Comparison of ENCODE assay signal across 8 mouse cellular contexts in the genomic region with DNA sequence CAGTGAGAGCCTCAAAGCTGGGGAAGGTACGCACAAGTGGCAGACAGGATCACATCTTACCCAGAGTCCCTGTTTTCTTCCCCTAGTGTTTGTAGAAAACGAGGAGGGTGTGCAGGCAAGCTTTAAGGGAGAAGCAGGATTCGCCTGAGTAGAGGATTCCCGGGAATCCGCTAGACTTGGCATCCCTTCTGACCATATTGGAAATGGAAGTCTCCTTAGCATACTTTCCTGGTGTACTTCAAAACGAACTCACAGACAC. TPM values are rescaled to one million over a fixed set of nuclear protein-coding genes. Genes with fewer than 3 reads are reported as not detected.
DNase-seq lines count a peak whose midpoint lies in the region; ATAC-seq and TF ChIP-seq lines count a peak whose summit lies in the region.

No protein-coding gene starts in this region.

- no peaks in the 10 kb centered on the region for H3K27me3 ChIP-seq in cerebellum, adult 2 months (ENCODE audit: control insufficient read depth, insufficient read depth, low read length)
- no peaks in the 10 kb centered on the region for H3K27me3 ChIP-seq in spleen, adult 2 months (ENCODE audit: control insufficient read depth, insufficient read depth, low read length)
- no peaks in the 10 kb centered on the region for H3K27me3 ChIP-seq in limb, embryonic 15.5 days
- no peaks in the 10 kb centered on the region for H3K27me3 ChIP-seq in stomach, postnatal 0 days (ENCODE audit: control insufficient read depth, insufficient read depth, low read length)

- H3K4me2 ChIP-seq in limb, embryonic 15.5 days: peak overlapping the region; percentile 63
- peak overlapping the region; percentile 66 for H3K4me2 ChIP-seq in stomach, postnatal 0 days (replicated peaks; ENCODE audit: low read depth)

- peak overlapping the region; percentile 61 for H3K9ac ChIP-seq in limb, embryonic 15.5 days
- H3K9ac ChIP-seq in stomach, postnatal 0 days (ENCODE audit: low read length): peak overlapping the region; percentile 79

- H3K4me3 ChIP-seq in cerebellum, adult 2 months (replicated peaks; ENCODE audit: insufficient read depth, low read depth, low read length): peak overlapping the region; percentile 67
- peak overlapping the region; percentile 76 for H3K4me3 ChIP-seq in spleen, adult 2 months (ENCODE audit: extremely low read depth, insufficient read depth, insufficient read length)
- H3K4me3 ChIP-seq in limb, embryonic 15.5 days: peak overlapping the region; percentile 83
- H3K4me3 ChIP-seq in stomach, postnatal 0 days (ENCODE audit: low read depth, low read length): peak overlapping the region; percentile 81

- no peak for TF ChIP-seq EP300 in stomach, postnatal 0 days (optimal IDR thresholded peaks at IDR 0.05)

- H3K4me1 ChIP-seq in cerebellum, adult 2 months (ENCODE audit: control insufficient read depth, insufficient read depth, low read length): no peaks in the 10 kb centered on the region
- H3K4me1 ChIP-seq in spleen, adult 2 months (ENCODE audit: control insufficient read depth, insufficient read depth, insufficient read length): peaks cover 3% of the 10 kb centered on the region; the same call in 1 of the 2 replicates
- H3K4me1 ChIP-seq in limb, embryonic 15.5 days: peaks cover 10% of the 10 kb centered on the region; the same call in 1 of the 2 replicates
- H3K4me1 ChIP-seq in stomach, postnatal 0 days (replicated peaks; ENCODE audit: control insufficient read depth, insufficient read depth): no peaks in the 10 kb centered on the region

- 2% methylated on average over 6 of the region's 6 CpGs for WGBS in cerebellum, adult 2 months
- 13% methylated on average over 6 of the region's 6 CpGs for WGBS in spleen, adult 2 months
- 9% methylated on average over 6 of the region's 6 CpGs for WGBS in limb, embryonic 15.5 days
- WGBS in stomach, postnatal 0 days: 10% methylated on average over 6 of the region's 6 CpGs

- no peaks in the 10 kb centered on the region for H3K9me3 ChIP-seq in limb, embryonic 15.5 days
- H3K9me3 ChIP-seq in stomach, postnatal 0 days (ENCODE audit: control insufficient read depth, low read length): no peaks in the 10 kb centered on the region

- no peak for TF ChIP-seq POLR2A in cerebellum, adult 2 months (IDR thresholded peaks at IDR 0.05; ENCODE audit: borderline replicate concordance, insufficient read depth, low read length)
- no peak for TF ChIP-seq POLR2A in spleen, adult 2 months (IDR thresholded peaks at IDR 0.05; ENCODE audit: low read depth, low read length)

- DNase-seq in cerebellum, adult 2 months: no peak
- DNase-seq in cerebellum, postnatal 25 days: no peak
- DNase-seq in spleen, adult 2 months (ENCODE audit: low read depth in 1 of 2, low spot score in 2 of 2): no peak
- DNase-seq in spleen, postnatal 14 days (ENCODE audit: low spot score in 2 of 2): no peak
- no peak for DNase-seq in stomach, postnatal 0 days (ENCODE audit: low spot score)
- no peak for DNase-seq in spleen, postnatal 10 days (ENCODE audit: low spot score in 2 of 2)
- DNase-seq in gastrocnemius, postnatal 4 days (ENCODE audit: low spot score in 2 of 2): no peak

- no peak for TF ChIP-seq CTCF in cerebellum, adult 2 months (IDR thresholded peaks at IDR 0.05; ENCODE audit: borderline replicate concordance, insufficient read depth, low read depth, low read length)
- TF ChIP-seq CTCF in spleen, adult 2 months (IDR thresholded peaks at IDR 0.05; ENCODE audit: extremely low read depth, insufficient read depth, insufficient read length, insufficient replicate concordance): no peak
- no peak for TF ChIP-seq CTCF in stomach, postnatal 0 days (IDR thresholded peaks at IDR 0.05; ENCODE audit: low read depth)

- no peak for ATAC-seq in limb, embryonic 15.5 days (ENCODE audit: insufficient number of reproducible peaks, low FRiP score, low TSS enrichment, low read depth)
- no peak for ATAC-seq in stomach, postnatal 0 days (ENCODE audit: low FRiP score, low TSS enrichment)

- H3K36me3 ChIP-seq in spleen, adult 2 months (ENCODE audit: control insufficient read depth, insufficient read depth, low read length): peaks cover 7% of the 10 kb centered on the region
- peaks cover 22% of the 10 kb centered on the region for H3K36me3 ChIP-seq in limb, embryonic 15.5 days
- H3K36me3 ChIP-seq in stomach, postnatal 0 days (ENCODE audit: control insufficient read depth, insufficient read depth, low read length): no peaks in the 10 kb centered on the region

- peak overlapping the region; percentile 95 for H3K27ac ChIP-seq in cerebellum, adult 2 months (ENCODE audit: insufficient read depth, low read length)
- H3K27ac ChIP-seq in spleen, adult 2 months (ENCODE audit: insufficient read depth, low read length): peak overlapping the region; percentile 82
- peak overlapping the region; percentile 83 for H3K27ac ChIP-seq in limb, embryonic 15.5 days
- peak overlapping the region; percentile 90 for H3K27ac ChIP-seq in stomach, postnatal 0 days (replicated peaks)

RNA-seq across cellular contexts. Expression of a gene that starts 0.6 kb away (rescaled TPM):
- polyA plus RNA-seq in cerebellum, adult 2 months (2012; rRNA removed): 67.3 and 71.2 TPM in 2 replicates
- 0.82 and 0.97 TPM in 2 replicates for polyA plus RNA-seq in spleen, adult 2 months (2012; rRNA removed)
- polyA plus RNA-seq in limb, embryonic 15.5 days (2015; fragmentation: Nextera tagmentation; extraction: Ambion mirVana): 50.5 and 51.4 TPM in 2 replicates
- polyA plus RNA-seq in stomach, postnatal 0 days (2015; fragmentation: Nextera tagmentation; extraction: Ambion mirVana): 79.1 and 84.4 TPM in 2 replicates
- 10 to 100 TPM; 43.5 to 51.8 TPM for total RNA-seq in gastrocnemius, postnatal 4 days (2021)

RNA-seq across cellular contexts. Expression of a gene that starts 29.5 kb away (rescaled TPM):
- 2.7 and 3.2 TPM in 2 replicates for polyA plus RNA-seq in cerebellum, adult 2 months (2012; rRNA removed)
- polyA plus RNA-seq in spleen, adult 2 months (2012; rRNA removed): 0.05 and 0.08 TPM in 2 replicates
- 0.14 and 0.52 TPM in 2 replicates for polyA plus RNA-seq in limb, embryonic 15.5 days (2015; fragmentation: Nextera tagmentation; extraction: Ambion mirVana)
- polyA plus RNA-seq in stomach, postnatal 0 days (2015; fragmentation: Nextera tagmentation; extraction: Ambion mirVana): 0.64 and 0.70 TPM in 2 replicates
- under 1 TPM; 0.10 to 0.32 TPM for total RNA-seq in gastrocnemius, postnatal 4 days (2021)

Comparison
In these comparisons a context has a peak if more than half of its experiments do, and no peak if none do; other contexts are left out.
1. RNA of a gene that starts 0.6 kb away (polyA plus RNA-seq): 79.1 to 84.4 TPM in stomach, postnatal 0 days, 67.3 to 71.2 TPM in cerebellum, adult 2 months and 50.5 to 51.4 TPM in limb, embryonic 15.5 days; 0.82 to 0.97 TPM in spleen, adult 2 months; every median in the first group is over 10 times any median in the second.
2. Peak in every context shown above with its lines, with median percentiles within 50 percentile points of each other: H3K27ac ChIP-seq and H3K4me3 ChIP-seq.